Mouse (Mus musculus) central nervous system, embryonic 14 days (tissue): ENCODE measurements around the gene Ptgr2. TPM values are rescaled to one million over a fixed set of nuclear protein-coding genes. Genes with fewer than 3 reads are reported as not detected.

Experiments used
- polyA plus RNA-seq: library from polyadenylated mRNA; depleted of rRNA; stranded (reverse); fragments of >200 nt; gene quantifications from 2 replicates; pipeline ENCODE4 v1.2.3, GENCODE M21; 2012; rRNA removed

The Ptgr2 gene
- polyA plus RNA-seq: 10.5 and 12.4 TPM in 2 replicates

DNA sequence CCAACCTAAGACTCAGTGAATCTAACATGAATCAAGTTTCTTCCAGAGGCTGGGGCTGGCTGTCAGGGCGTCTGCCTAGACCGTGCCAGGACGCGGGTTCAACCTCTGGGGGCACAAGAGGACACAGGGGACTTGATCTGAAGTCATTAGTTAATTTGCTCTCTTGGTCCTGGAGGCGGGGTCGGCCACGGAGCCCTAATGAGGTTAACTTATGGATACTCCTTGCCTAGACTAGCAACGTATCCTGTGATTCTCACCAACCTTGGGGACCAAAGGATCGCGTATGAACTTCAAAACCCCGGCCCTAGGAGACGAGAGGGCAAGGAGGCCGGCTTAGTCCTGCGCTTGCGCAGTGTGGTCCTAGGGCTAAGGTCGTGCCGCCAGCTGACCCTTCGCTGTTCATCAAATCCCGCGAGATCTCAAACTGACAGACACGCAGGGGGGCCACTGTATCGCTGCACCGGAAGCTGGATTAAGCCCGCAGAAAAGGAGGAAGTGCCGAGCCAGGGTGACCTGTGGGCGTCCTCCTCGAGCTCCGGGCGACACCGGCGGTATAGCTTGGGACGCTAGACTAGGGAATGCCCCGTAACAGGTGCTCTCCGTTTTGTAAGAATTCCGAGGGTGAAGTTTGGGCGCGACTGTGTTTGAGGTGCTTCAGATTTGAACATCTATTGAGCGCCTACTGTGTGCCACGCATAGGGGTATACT lies at the start of gene Ptgr2:
Gene Ptgr2 (plus strand): TSS at position 348 of the 708 bp plus-strand sequence.

DNA sequence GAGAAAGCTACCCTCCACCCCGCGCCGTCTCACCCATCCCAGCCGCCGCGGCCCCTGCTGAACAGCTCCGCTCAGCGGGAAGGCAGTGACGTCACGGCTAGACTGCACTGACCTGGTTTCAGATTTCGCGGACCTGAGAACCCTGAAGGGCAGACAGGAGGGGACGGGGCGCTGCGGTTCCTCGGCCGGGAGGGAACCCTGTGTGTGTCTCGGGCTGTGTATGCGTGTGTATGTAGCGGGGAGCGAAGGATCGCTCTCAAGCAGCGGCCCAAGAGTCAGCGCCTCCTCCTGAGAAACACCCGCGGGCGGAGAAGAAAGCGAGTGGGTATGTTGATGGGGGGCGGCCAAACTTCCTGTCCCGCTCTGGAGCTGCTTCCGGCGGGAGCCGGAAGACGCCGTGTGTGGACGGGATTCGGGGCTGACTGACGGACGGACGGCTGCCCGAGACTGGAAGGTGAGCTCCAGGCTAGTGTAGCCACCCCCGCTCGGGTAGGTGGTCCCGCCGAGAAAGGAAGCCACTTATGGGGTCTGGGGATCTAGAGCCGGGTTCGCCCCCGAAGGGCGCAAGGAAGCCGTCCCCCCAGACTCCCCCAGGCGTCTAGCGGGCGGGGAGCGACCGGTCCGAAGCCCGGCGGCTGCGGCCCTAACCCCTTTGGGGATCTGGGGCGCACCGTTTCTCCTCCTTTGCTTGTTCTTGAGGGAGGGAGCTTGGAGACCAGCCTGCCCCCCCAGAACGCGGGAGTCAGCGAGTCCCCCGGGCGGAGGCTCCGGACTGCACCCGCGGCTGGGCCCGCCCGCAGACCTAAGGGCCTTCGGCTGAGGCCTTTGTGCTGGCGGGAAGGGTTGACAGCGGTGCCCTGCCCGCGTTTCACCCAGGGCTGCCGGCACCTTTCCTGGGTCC lies 31.9 kb downstream of the Ptgr2 start, which contains the start of gene Zfp410:
Gene Zfp410 (plus strand): TSS at position 132 of the 901 bp plus-strand sequence.

GRCm38 (mm10) chr12:84361555-84362489 lies 76.8 kb downstream of the Ptgr2 start, which contains the start of the genes Coq6 and Fam161b:
TSS of gene Coq6 (plus strand) at chr12:84361657.
TSS of gene Fam161b (minus strand) at chr12:84361833.

Other genes starting within 250 kb of the Ptgr2 start
- 0.12 and 0.44 TPM in 2 replicates for gene Acot4, start 246.9 kb upstream of the Ptgr2 start, polyA plus RNA-seq
- not detected in 2 replicates for gene Gm49366, start 246.3 kb upstream of the Ptgr2 start, polyA plus RNA-seq
- gene Acot3, start 233.1 kb upstream of the Ptgr2 start, polyA plus RNA-seq: 0.20 and 0.36 TPM in 2 replicates
- gene Acot5, start 215.9 kb upstream of the Ptgr2 start, polyA plus RNA-seq: 0.04 and 0.08 TPM in 2 replicates
- gene Acot6, start 184.6 kb upstream of the Ptgr2 start, polyA plus RNA-seq: 2.8 and 3.1 TPM in 2 replicates
- 15.9 and 16.2 TPM in 2 replicates for gene Dnal1, start 170.9 kb upstream of the Ptgr2 start, polyA plus RNA-seq
- 2.3 and 3.3 TPM in 2 replicates for gene Pnma1, start 136.7 kb upstream of the Ptgr2 start, polyA plus RNA-seq
- gene Elmsan1, start 66.4 kb upstream of the Ptgr2 start, polyA plus RNA-seq: 7.4 and 8.5 TPM in 2 replicates
- gene Zfp410, start 31.6 kb downstream of the Ptgr2 start, polyA plus RNA-seq: 72.1 and 74.2 TPM in 2 replicates
- gene Coq6, start 76.4 kb downstream of the Ptgr2 start, polyA plus RNA-seq: 48.4 and 50.5 TPM in 2 replicates
- gene Fam161b, start 76.6 kb downstream of the Ptgr2 start, polyA plus RNA-seq: 17.3 and 19.5 TPM in 2 replicates
- 8.6 and 8.9 TPM in 2 replicates for gene Entpd5, start 123.8 kb downstream of the Ptgr2 start, polyA plus RNA-seq
- gene Bbof1, start 123.8 kb downstream of the Ptgr2 start, polyA plus RNA-seq: 4.4 TPM in 2 replicates
- gene Rnf113a2, start 132.0 kb downstream of the Ptgr2 start, polyA plus RNA-seq: 18.6 and 20.9 TPM in 2 replicates
- 16.6 and 16.7 TPM in 2 replicates for gene Aldh6a1, start 165.8 kb downstream of the Ptgr2 start, polyA plus RNA-seq
- gene Lin52, start 166.2 kb downstream of the Ptgr2 start, polyA plus RNA-seq: 26.2 and 27.0 TPM in 2 replicates